In genomic region chr11:81543189-81543588, GRCm38 (mm10) we compare ENCODE assay signal across 27 mouse cellular contexts.
"Had no signal": no experiment of that assay in that cellular context is flagged by ENCODE, and none has a peak within 500 bp of the region (broad histone marks: within the 10 kb centered on the region; RNA-seq: fewer than 3 reads in every experiment).

No protein-coding gene starts in this region.

- H3K4me2 ChIP-seq: heart, embryonic 11.5 days; heart, embryonic 13.5 days; heart, embryonic 15.5 days; hindbrain, embryonic 12.5 days; hindbrain, embryonic 14.5 days; intestine, embryonic 15.5 days; limb, embryonic 12.5 days; liver, embryonic 11.5 days; liver, embryonic 13.5 days; liver, embryonic 15.5 days had no signal

- H3K27ac ChIP-seq: heart, adult 2 months; heart, embryonic 13.5 days; heart, embryonic 15.5 days; hindbrain, embryonic 10.5 days; hindbrain, embryonic 12.5 days; hindbrain, embryonic 14.5 days; intestine, embryonic 15.5 days; layer of hippocampus, adult 2 months; left cerebral cortex, adult 2 months; limb, embryonic 10.5 days; limb, embryonic 12.5 days; liver, embryonic 13.5 days; liver, embryonic 15.5 days had no signal

- ATAC-seq: hindbrain, embryonic 16.5 days; inflammation-experienced regulatory T-cells, adult 6 months; intestine, embryonic 15.5 days; intestine, postnatal 0 days had no signal

- H3K36me3 ChIP-seq: heart, embryonic 13.5 days; heart, embryonic 15.5 days; hindbrain, embryonic 10.5 days; hindbrain, embryonic 12.5 days; intestine, embryonic 15.5 days; limb, embryonic 10.5 days; limb, embryonic 12.5 days; liver, embryonic 13.5 days; liver, embryonic 15.5 days had no signal

- H3K4me1 ChIP-seq: heart, embryonic 13.5 days; heart, embryonic 15.5 days; hindbrain, embryonic 10.5 days; hindbrain, embryonic 12.5 days; intestine, embryonic 15.5 days; limb, embryonic 10.5 days; limb, embryonic 12.5 days; liver, embryonic 13.5 days; liver, embryonic 15.5 days had no signal

- H3K4me3 ChIP-seq: heart, adult 2 months; heart, embryonic 13.5 days; heart, embryonic 15.5 days; hindbrain, embryonic 10.5 days; hindbrain, embryonic 12.5 days; intestine, embryonic 15.5 days; layer of hippocampus, adult 2 months; left cerebral cortex, adult 2 months; limb, embryonic 10.5 days; limb, embryonic 12.5 days; liver, embryonic 13.5 days; liver, embryonic 15.5 days had no signal

- H3K9ac ChIP-seq: heart, embryonic 13.5 days; heart, embryonic 15.5 days; hindbrain, embryonic 12.5 days; hindbrain, embryonic 14.5 days; intestine, embryonic 15.5 days; limb, embryonic 12.5 days; liver, embryonic 13.5 days; liver, embryonic 15.5 days had no signal

- H3K9me3 ChIP-seq: heart, embryonic 13.5 days; heart, embryonic 15.5 days; hindbrain, embryonic 10.5 days; hindbrain, embryonic 12.5 days; intestine, embryonic 15.5 days; limb, embryonic 10.5 days; limb, embryonic 12.5 days; liver, embryonic 13.5 days; liver, embryonic 15.5 days had no signal

- H3K27me3 ChIP-seq: heart, embryonic 13.5 days; heart, embryonic 15.5 days; hindbrain, embryonic 12.5 days; intestine, embryonic 15.5 days; limb, embryonic 12.5 days; liver, embryonic 13.5 days; liver, embryonic 15.5 days had no signal

- DNase-seq: gastrocnemius, postnatal 14 days; gastrocnemius, postnatal 36 days; heart, adult 2 months; heart, postnatal 4 days; kidney, adult 18-20 months; kidney, adult 8-10 months; kidney, postnatal 10 days; kidney, postnatal 25 days; kidney, postnatal 4 days; liver; liver, embryonic 13.5 days had no signal
